Mouse (Mus musculus) erythroblast, embryonic 14.5 days (primary cell): ENCODE results near the gene Xlr. TPM values are rescaled to one million over a fixed set of nuclear protein-coding genes. Genes with fewer than 3 reads are reported as not detected.
"Not testable (repeated sequence)": the region's sequence is repeated elsewhere in the genome, so short reads cannot be mapped to it uniquely, and the experiment has no call there.

Source experiments
- H3K27me3 ChIP-seq: 2 replicates; pipeline ENCODE4 v1.6.1; 2012; ENCODE audit warnings: inconsistent platforms; ENCODE audit not compliant: control insufficient read depth
- H3K36me3 ChIP-seq: 2 replicates; pipeline ENCODE4 v1.6.1; 2012; ENCODE audit warnings: mild to moderate bottlenecking, inconsistent platforms; ENCODE audit not compliant: control insufficient read depth
- H3K4me1 ChIP-seq: 2 replicates; pipeline ENCODE4 v1.6.1; 2012; ENCODE audit warnings: inconsistent platforms; ENCODE audit not compliant: control insufficient read depth
- H3K4me3 ChIP-seq: replicated peaks from 2 replicates; pipeline ENCODE3; 2012; ENCODE audit warnings: moderate library complexity, mild to moderate bottlenecking, inconsistent platforms
- H3K9me3 ChIP-seq: 2 replicates; pipeline ENCODE4 v1.6.1; 2012; ENCODE audit warnings: low read length, inconsistent platforms, mixed read lengths; ENCODE audit not compliant: control insufficient read depth
- GATA1 ChIP-seq: IDR thresholded peaks from 2 replicates; pipeline ENCODE4 v1.6.1; 2012; ENCODE audit warnings: low read length, inconsistent platforms, mixed read lengths
- TAL1 ChIP-seq: IDR thresholded peaks from 3 replicates; pipeline ENCODE4 v1.6.1; 2012; ENCODE audit warnings: low read length, inconsistent platforms, mixed read lengths
- polyA plus RNA-seq: library from polyadenylated mRNA; stranded (reverse); fragments of >175 nt; gene quantifications from 2 replicates; pipeline ENCODE4 v1.2.3, GENCODE M21; 2012

Gene Xlr
- polyA plus RNA-seq = not detected in 2 replicates

DNA sequence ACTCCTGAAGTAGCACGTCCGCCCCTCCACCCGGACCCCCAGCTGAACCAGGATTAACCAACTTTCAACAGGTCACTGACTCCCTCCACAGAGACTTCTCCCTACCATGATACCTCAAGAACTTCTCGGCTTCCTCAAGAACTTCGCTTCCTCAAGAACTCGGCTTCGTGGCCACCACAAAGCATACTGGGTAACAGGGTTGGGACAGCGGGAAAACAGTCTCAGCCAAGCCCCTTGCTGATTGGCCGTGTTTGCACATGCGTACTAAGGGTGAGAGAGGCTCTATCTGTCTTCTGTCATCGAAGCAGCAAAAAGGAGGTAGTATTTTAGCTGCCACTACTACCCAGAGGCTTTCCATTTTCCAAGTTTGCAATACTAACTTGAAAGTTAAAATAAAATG is at the start of gene Xlr:
Xlr (minus strand) TSS at position 188 of the 400 bp plus-strand sequence.
- not testable (repeated sequence) for H3K9me3 ChIP-seq, H3K4me3 ChIP-seq, H3K36me3 ChIP-seq, H3K27me3 ChIP-seq, H3K4me1 ChIP-seq

DNA sequence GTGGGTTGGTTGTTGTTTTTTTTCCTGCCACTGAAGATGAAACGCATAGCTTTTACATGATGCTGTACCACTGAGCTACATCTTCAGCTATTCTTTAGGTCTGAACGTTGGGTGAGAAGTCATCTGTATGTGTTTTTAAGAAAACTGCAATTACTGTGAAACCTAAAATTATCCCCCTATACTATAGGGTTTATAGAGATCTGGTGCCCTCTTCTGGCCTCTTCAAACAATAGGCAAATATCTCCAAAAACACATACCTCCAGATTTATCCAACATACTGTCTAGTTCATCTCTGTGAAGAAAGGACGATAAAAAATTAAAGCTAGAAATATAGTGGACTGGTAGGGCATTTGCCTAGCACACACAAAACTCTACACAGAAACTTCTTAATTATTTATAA is 1.6 kb upstream of the Xlr start:
- Histone ChIP-seq H3K27me3 (no peaks in the 10 kb centered on the region), H3K9me3 (no peaks in the 10 kb centered on the region), H3K36me3 (no peaks in the 10 kb centered on the region), H3K4me1 (no peaks in the 10 kb centered on the region), H3K4me3 (no peak overlapping the region)
- no peak for TF ChIP-seq GATA1
- no peak for TF ChIP-seq TAL1

DNA sequence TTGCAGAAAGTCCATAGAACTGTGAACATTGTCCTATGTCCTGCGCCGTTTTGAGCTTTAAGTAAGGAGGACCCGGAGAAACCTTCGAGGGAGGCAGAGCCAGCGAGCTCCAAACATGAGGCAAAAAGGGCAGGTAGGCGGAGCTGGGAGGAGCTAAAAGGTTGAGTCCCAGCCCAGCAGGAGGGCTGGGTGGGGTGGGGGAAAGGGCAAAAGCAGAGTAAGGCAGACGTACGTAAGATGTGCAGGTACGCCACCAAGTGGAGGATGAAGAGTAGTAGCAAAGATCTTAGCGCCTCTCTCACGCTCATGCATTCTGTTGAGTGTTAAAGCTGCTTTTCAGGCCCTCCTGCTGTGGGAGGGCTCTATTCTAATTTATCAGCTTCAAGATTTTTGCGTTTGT is 21.2 kb downstream of the Xlr start, which contains the start of gene Zfp36l3:
Zfp36l3 (minus strand) TSS at position 119 of the 400 bp plus-strand sequence.
- H3K4me3 ChIP-seq = no peak within 1 kb of the TSS
- TF ChIP-seq GATA1 = no peak
- no peak for TF ChIP-seq TAL1
- H3K27me3 ChIP-seq = no peaks in the 10 kb centered on the region; the same call in 1 of the 2 replicates
- no peaks in the 10 kb centered on the region for H3K4me1 ChIP-seq
- no peaks in the 10 kb centered on the region for H3K36me3 ChIP-seq
- H3K9me3 ChIP-seq = peaks cover 23% of the 10 kb centered on the region

DNA sequence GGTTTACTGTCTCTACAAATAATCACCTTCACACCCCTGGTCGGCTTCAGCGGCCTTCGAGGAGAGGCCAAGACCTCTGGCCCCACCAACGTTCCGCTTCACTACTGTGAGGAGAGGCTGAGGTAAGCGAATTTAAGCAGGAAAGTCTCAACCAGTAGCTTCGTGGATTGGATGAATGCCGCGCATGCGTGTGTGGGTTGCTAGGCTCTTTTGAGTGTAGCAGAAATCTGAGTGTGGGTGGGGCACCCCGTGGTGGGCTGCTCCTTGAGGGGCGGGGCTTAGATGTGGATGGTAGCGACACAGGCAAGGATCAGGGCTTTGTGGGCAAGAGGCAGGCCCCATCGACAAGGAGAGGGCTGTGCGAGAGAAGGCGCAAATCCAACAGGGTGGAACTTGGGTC is 39.8 kb downstream of the Xlr start, which contains the start of gene 1700013H16Rik:
1700013H16Rik (minus strand) TSS at position 96 of the 400 bp plus-strand sequence.
- Histone ChIP-seq H3K27me3 (no peaks in the 10 kb centered on the region), H3K9me3 (peaks cover 25% of the 10 kb centered on the region), H3K4me3 (no peak within 1 kb of the TSS), H3K36me3 (no peaks in the 10 kb centered on the region), H3K4me1 (no peaks in the 10 kb centered on the region)
- no peak for TF ChIP-seq GATA1

DNA sequence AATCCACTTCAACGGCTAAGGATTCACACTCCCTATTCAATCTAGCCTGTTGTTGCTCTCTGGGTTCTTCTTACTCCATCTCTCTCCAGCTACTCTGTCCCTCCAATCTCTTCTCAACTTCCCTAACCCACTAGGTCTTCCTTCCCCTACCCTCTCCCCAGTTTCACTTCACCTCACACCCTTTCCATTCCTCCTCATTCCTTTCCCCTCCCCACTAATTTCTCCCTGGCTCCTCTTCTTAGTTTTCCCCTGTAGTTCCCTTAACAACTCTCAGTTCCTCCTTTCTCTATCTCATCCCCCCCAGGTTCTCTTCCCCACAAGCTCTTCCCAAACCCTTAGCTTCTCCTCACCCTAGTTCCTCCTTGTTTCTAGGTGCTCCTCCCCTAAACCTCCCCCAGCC is 44.7 kb downstream of the Xlr start:
- H3K36me3 ChIP-seq = no peaks in the 10 kb centered on the region
- no peaks in the 10 kb centered on the region for H3K27me3 ChIP-seq
- no peak overlapping the region for H3K4me3 ChIP-seq
- H3K4me1 ChIP-seq = no peaks in the 10 kb centered on the region
- H3K9me3 ChIP-seq = peaks cover 24% of the 10 kb centered on the region
- TF ChIP-seq TAL1 (no peak), GATA1 (no peak)

DNA sequence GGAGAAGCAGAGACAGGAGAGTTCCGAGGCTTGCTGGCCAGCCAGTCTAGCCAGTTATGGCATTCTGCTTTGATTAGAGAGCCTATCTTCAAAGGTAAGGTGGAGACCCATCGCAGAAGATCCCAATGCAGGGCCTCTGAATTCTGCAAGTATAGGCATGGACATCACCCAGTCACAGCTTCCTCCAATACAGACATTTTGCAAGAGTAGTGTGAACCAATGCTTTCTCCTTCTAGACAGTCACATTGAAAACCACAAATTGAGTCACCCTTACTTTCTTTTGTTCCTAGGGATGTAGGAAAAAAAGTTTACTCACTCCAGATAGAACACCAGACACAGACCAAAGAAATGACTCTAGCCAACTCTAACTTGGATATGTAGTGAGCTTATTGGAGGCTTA is 68.5 kb downstream of the Xlr start:
- no peaks in the 10 kb centered on the region; the same call in 1 of the 2 replicates for H3K9me3 ChIP-seq
- no peaks in the 10 kb centered on the region for H3K4me1 ChIP-seq
- TF ChIP-seq TAL1 = no peak
- no peak for TF ChIP-seq GATA1

More for the DNA sequence above, 68.5 kb downstream of the Xlr start:
- Histone ChIP-seq H3K27me3 (no peaks in the 10 kb centered on the region), H3K4me3 (no peak overlapping the region), H3K36me3 (no peaks in the 10 kb centered on the region)

Other genes starting within 250 kb of the Xlr start
- gene Rtl8c, start 189.7 kb downstream of the Xlr start, polyA plus RNA-seq = not detected in 2 replicates
- not detected in 2 replicates for gene Gm14597, start 188.7 kb downstream of the Xlr start, polyA plus RNA-seq
- gene Rtl8a, start 154.0 kb downstream of the Xlr start, polyA plus RNA-seq = 0.17 and 0.52 TPM in 2 replicates
- 0.20 and 0.47 TPM in 2 replicates for gene Rtl8b, start 127.3 kb downstream of the Xlr start, polyA plus RNA-seq
- not detected in 2 replicates for gene 4930502E18Rik, start 72.9 kb downstream of the Xlr start, polyA plus RNA-seq
- not detected in 2 replicates for gene 1700013H16Rik, start 39.9 kb downstream of the Xlr start, polyA plus RNA-seq
- not detected in 2 replicates for gene Zfp36l3, start 21.3 kb downstream of the Xlr start, polyA plus RNA-seq